Mouse (Mus musculus) limb, embryonic 14.5 days (tissue): ENCODE results near the gene Unc13d. TPM values are rescaled to one million over a fixed set of nuclear protein-coding genes. Genes with fewer than 3 reads are reported as not detected.
A peak's percentile ranks its signal among the peaks of the same experiment; 100 is the strongest.

Experiments used
- ATAC-seq: fragments of 200-750 bp; cut with Nextera tagmentation; 2 replicates; pipeline ENCODE4 v1.8.0; 2017; ENCODE audit warnings: low read depth, moderate number of reproducible peaks, moderate TSS enrichment; ENCODE audit not compliant: low FRiP score
- DNase-seq: peaks from one replicate; pipeline ENCODE4 v3.0.0-alpha.2; 2015; ENCODE audit warnings: low spot score
- H3K27ac ChIP-seq: fragments of 300-500 bp; sonication (generic); replicated peaks from 2 replicates; pipeline ENCODE4 v1.5.1; 2014; ENCODE audit warnings: low read depth, mild to moderate bottlenecking, low read length, moderate library complexity, mixed read lengths
- H3K27me3 ChIP-seq: fragments of 300-500 bp; sonication (generic); 2 replicates; pipeline ENCODE4 v1.6.1; 2014; ENCODE audit warnings: low read length, mixed read lengths; ENCODE audit not compliant: control insufficient read depth, insufficient read depth
- H3K36me3 ChIP-seq: fragments of 300-500 bp; sonication (generic); 2 replicates; pipeline ENCODE4 v1.6.1; 2014; ENCODE audit warnings: mild to moderate bottlenecking, low read length, moderate library complexity, mixed read lengths; ENCODE audit not compliant: control insufficient read depth, insufficient read depth
- H3K4me1 ChIP-seq: fragments of 300-500 bp; sonication (generic); 2 replicates; pipeline ENCODE4 v1.6.1; 2014; ENCODE audit warnings: antibody characterized with exemption, low read length, mixed read lengths; ENCODE audit not compliant: control insufficient read depth, insufficient read depth
- H3K4me2 ChIP-seq: fragments of 300-500 bp; sonication (generic); replicated peaks from 2 replicates; pipeline ENCODE4 v1.6.1; 2014; ENCODE audit warnings: low read depth, mild to moderate bottlenecking, low read length, moderate library complexity; ENCODE audit not compliant: severe bottlenecking
- H3K4me3 ChIP-seq: fragments of 300-500 bp; sonication (generic); replicated peaks from 2 replicates; pipeline ENCODE4 v1.5.1; 2014; ENCODE audit warnings: low read length
- H3K9ac ChIP-seq: fragments of 300-500 bp; sonication (generic); 2 replicates; pipeline ENCODE4 v1.6.1; 2014; ENCODE audit warnings: mild to moderate bottlenecking, low read depth, low read length, moderate library complexity; ENCODE audit not compliant: severe bottlenecking
- H3K9me3 ChIP-seq: fragments of 300-500 bp; sonication (generic); 2 replicates; pipeline ENCODE4 v1.6.1; 2016; ENCODE audit warnings: low read length; ENCODE audit not compliant: control insufficient read depth
- POLR2A ChIP-seq: fragments of 200-500 bp; IDR thresholded peaks from 2 replicates; pipeline ENCODE4 v1.8.0; 2012; ENCODE audit warnings: inconsistent platforms, mild to moderate bottlenecking, moderate library complexity, borderline replicate concordance; ENCODE audit not compliant: insufficient read depth, insufficient read length; ENCODE audit errors: extremely low read depth
- WGBS: fragments of 180-500 bp; shearing (Covaris S2); extraction: QIAGEN DNeasy Blood & Tissue Kit; methylation state at CpG from one replicate; pipeline ENCODE4 v1.1.7; 2014; 5-methylcytosine and 5-hydroxymethylcytosine counted together
- polyA plus RNA-seq, 2 experiments: library from polyadenylated mRNA; depleted of rRNA in 1 of 2; stranded (reverse) in 1 of 2; unstranded in 1 of 2; fragments of >200 nt; fragmentation: Nextera tagmentation in 1 of 2; extraction: Ambion mirVana in 1 of 2; gene quantifications; 2 replicates each; pipeline versions ENCODE4 v1.2.1 to v1.2.3; 2012 to 2014

The Unc13d gene
- polyA plus RNA-seq, 2 experiments, result 3.4 to 4.3 TPM

DNA sequence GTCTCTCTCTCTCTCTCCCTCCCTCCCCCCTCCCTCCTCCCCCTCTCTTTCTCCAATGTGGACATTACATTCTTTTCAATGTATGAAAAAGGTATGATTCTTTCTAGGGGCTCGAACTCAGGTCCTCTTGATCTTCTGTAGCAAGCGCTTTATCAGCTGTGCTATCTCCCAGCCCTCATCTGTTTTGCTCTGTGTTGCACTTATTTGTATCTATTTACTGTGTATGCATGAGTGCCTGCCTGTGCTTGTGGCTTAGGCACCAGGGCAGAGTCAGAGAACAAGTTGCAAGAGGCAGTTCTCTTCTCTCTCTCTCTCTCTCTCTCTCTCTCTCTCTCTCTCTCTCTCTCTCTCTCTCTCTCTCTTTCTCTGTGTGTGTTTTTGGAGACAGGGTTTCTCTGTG lies 27.3 kb upstream of the Unc13d start:
- Histone ChIP-seq H3K27ac (no peak overlapping the region; the same call in 1 of the 2 replicates), H3K4me1 (peaks cover 56% of the 10 kb centered on the region), H3K4me2 (no peak overlapping the region), H3K36me3 (no peaks in the 10 kb centered on the region), H3K4me3 (no peak overlapping the region), H3K9ac (no peak overlapping the region), H3K27me3 (peaks cover 36% of the 10 kb centered on the region), H3K9me3 (no peaks in the 10 kb centered on the region)
- DNase-seq (no peak), ATAC-seq (no peak)
- WGBS, result 92% methylated on average over 2 of the region's 2 CpGs
- no peak for TF ChIP-seq POLR2A

GRCm38 (mm10) chr11:116104006-116104646 lies 26.4 kb upstream of the Unc13d start:
- H3K4me1 ChIP-seq, result peaks cover 54% of the 10 kb centered on the region
- peak overlapping the region; percentile 72 for H3K27ac ChIP-seq
- H3K27me3 ChIP-seq, result peaks cover 26% of the 10 kb centered on the region
- no peak for TF ChIP-seq POLR2A
- H3K36me3 ChIP-seq, result no peaks in the 10 kb centered on the region
- ATAC-seq (peak; percentile 50), DNase-seq (peak; percentile 66)
- H3K9ac ChIP-seq, result peak overlapping the region; percentile 25; the same call in 1 of the 2 replicates
- H3K9me3 ChIP-seq, result no peaks in the 10 kb centered on the region
- 0 out of 2 replicates have a peak overlapping the region, but pooled peaks have one; percentile 8 for H3K4me2 ChIP-seq
- no peak overlapping the region; the same call in 1 of the 2 replicates for H3K4me3 ChIP-seq
- 38% methylated on average over 14 of the region's 14 CpGs for WGBS

DNA sequence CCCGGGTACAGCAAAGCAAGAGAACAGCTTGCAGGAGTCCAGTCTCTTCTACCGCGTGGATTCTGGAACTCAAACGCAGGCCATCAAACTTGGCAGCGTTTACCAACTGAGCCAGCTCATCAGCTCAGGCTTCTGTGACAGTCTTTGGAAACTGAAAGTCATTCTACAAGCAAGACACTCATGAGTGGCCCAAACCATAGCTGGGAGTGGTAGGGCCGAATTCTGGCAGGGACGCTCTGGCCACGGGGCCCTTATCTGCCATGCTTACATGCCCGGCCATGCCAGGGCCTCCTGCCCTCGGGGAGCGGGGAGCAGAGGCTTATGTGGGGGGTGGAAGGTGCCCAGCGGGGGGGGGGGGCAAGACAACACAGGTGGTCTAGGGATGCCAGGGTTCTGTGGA lies 25.8 kb upstream of the Unc13d start:
- no peak overlapping the region for H3K4me3 ChIP-seq
- H3K4me2 ChIP-seq, result no peak overlapping the region
- WGBS, result 77% methylated on average over 11 of the region's 12 CpGs
- DNase-seq (no peak), ATAC-seq (no peak)
- peaks cover 54% of the 10 kb centered on the region for H3K4me1 ChIP-seq
- 0 out of 2 replicates have a peak overlapping the region, but pooled peaks have one; percentile 55 for H3K27ac ChIP-seq
- H3K36me3 ChIP-seq, result no peaks in the 10 kb centered on the region
- no peak overlapping the region for H3K9ac ChIP-seq
- H3K9me3 ChIP-seq, result no peaks in the 10 kb centered on the region
- no peak for TF ChIP-seq POLR2A
- H3K27me3 ChIP-seq, result peaks cover 21% of the 10 kb centered on the region

GRCm38 (mm10) chr11:116102472-116102871 lies 24.7 kb upstream of the Unc13d start:
- Histone ChIP-seq H3K4me2 (no peak overlapping the region), H3K27me3 (peaks cover 10% of the 10 kb centered on the region), H3K9me3 (no peaks in the 10 kb centered on the region), H3K9ac (peak overlapping the region; percentile 47; the same call in 1 of the 2 replicates), H3K4me1 (peaks cover 45% of the 10 kb centered on the region), H3K27ac (peak overlapping the region; percentile 87), H3K4me3 (no peak overlapping the region), H3K36me3 (no peaks in the 10 kb centered on the region)
- no peak for TF ChIP-seq POLR2A
- ATAC-seq (no peak), DNase-seq (no peak)
- WGBS, result 56% methylated on average over 3 of the region's 4 CpGs

GRCm38 (mm10) chr11:116101931-116102381 lies 24.2 kb upstream of the Unc13d start:
- H3K27me3 ChIP-seq, result peaks cover 5% of the 10 kb centered on the region
- peak; percentile 35; the same call in 1 of the 2 replicates for ATAC-seq

More at GRCm38 (mm10) chr11:116101931-116102381, 24.2 kb upstream of the Unc13d start:
- Histone ChIP-seq H3K27ac (peak overlapping the region; percentile 87), H3K4me1 (peaks cover 42% of the 10 kb centered on the region), H3K36me3 (no peaks in the 10 kb centered on the region), H3K9ac (peak overlapping the region; percentile 47), H3K4me3 (no peak overlapping the region), H3K9me3 (no peaks in the 10 kb centered on the region), H3K4me2 (no peak overlapping the region)
- TF ChIP-seq POLR2A, result no peak
- peak; percentile 29 for DNase-seq
- 18% methylated on average over 10 of the region's 11 CpGs for WGBS
